Mouse (Mus musculus) embryonic facial prominence, embryonic 14.5 days (tissue): ENCODE data around the gene Sgip1. TPM values are rescaled to one million over a fixed set of nuclear protein-coding genes. Genes with fewer than 3 reads are reported as not detected.

Experiments
- ATAC-seq: fragments of 200-750 bp; cut with Nextera tagmentation; 2 replicates; pipeline ENCODE4 v1.8.0; 2017; ENCODE audit warnings: low read depth, moderate number of reproducible peaks, moderate TSS enrichment
- DNase-seq: peaks from one replicate; pipeline ENCODE4 v3.0.0-alpha.2; 2015; ENCODE audit warnings: low spot score
- H3K27ac ChIP-seq: fragments of 300-500 bp; sonication (generic); replicated peaks from 2 replicates; pipeline ENCODE4 v1.5.1; 2014; ENCODE audit warnings: low read depth, mild to moderate bottlenecking, low read length, moderate library complexity
- H3K27me3 ChIP-seq: fragments of 300-500 bp; sonication (generic); replicated peaks from 2 replicates; pipeline ENCODE4 v1.6.1; 2014; ENCODE audit warnings: low read length; ENCODE audit not compliant: control insufficient read depth, insufficient read depth
- H3K36me3 ChIP-seq: fragments of 300-500 bp; sonication (generic); 2 replicates; pipeline ENCODE4 v1.6.1; 2014; ENCODE audit warnings: low read length, mixed read lengths; ENCODE audit not compliant: control insufficient read depth, insufficient read depth
- H3K4me1 ChIP-seq: fragments of 300-500 bp; sonication (generic); 2 replicates; pipeline ENCODE4 v1.6.1; 2014; ENCODE audit warnings: antibody characterized with exemption, low read length; ENCODE audit not compliant: control insufficient read depth, insufficient read depth
- H3K4me2 ChIP-seq: fragments of 300-500 bp; sonication (generic); 2 replicates; pipeline ENCODE4 v1.6.1; 2014; ENCODE audit warnings: low read depth, mild to moderate bottlenecking, low read length, moderate library complexity, mixed read lengths
- H3K4me3 ChIP-seq: fragments of 300-500 bp; sonication (generic); 2 replicates; pipeline ENCODE4 v1.5.1; 2014; ENCODE audit warnings: low read depth, mild to moderate bottlenecking, low read length
- H3K9ac ChIP-seq: fragments of 300-500 bp; sonication (generic); 2 replicates; pipeline ENCODE4 v1.6.1; 2014; ENCODE audit warnings: low read depth, mild to moderate bottlenecking, low read length, moderate library complexity, mixed read lengths
- H3K9me3 ChIP-seq: fragments of 300-500 bp; sonication (generic); 2 replicates; pipeline ENCODE4 v1.6.1; 2016; ENCODE audit warnings: low read length; ENCODE audit not compliant: control insufficient read depth
- WGBS: fragments of 180-500 bp; shearing (Covaris S2); extraction: QIAGEN DNeasy Blood & Tissue Kit; methylation state at CpG from one replicate; pipeline ENCODE4 v1.1.7; 2014; 5-methylcytosine and 5-hydroxymethylcytosine counted together
- polyA plus RNA-seq: library from polyadenylated mRNA; unstranded; fragments of >200 nt; fragmentation: Nextera tagmentation; extraction: Ambion mirVana; gene quantifications from 2 replicates; pipeline ENCODE4 v1.2.1, GENCODE M21; 2014

The Sgip1 gene
- polyA plus RNA-seq, 1 experiment from 2014 or later, result 4.0 TPM

GRCm38 (mm10) chr4:102952476-102952875 lies 211.4 kb downstream of the Sgip1 start:
- Histone ChIP-seq H3K4me3 (no peak overlapping the region), H3K9ac (no peak overlapping the region), H3K27ac (no peak overlapping the region), H3K4me2 (no peak overlapping the region), H3K9me3 (no peaks in the 10 kb centered on the region), H3K27me3 (no peaks in the 10 kb centered on the region), H3K4me1 (no peaks in the 10 kb centered on the region), H3K36me3 (no peaks in the 10 kb centered on the region)
- no peak for DNase-seq
- WGBS, result 65% methylated on average over 2 of the region's 2 CpGs
- ATAC-seq, result no peak

- H3K36me3 ChIP-seq, result no peaks in the 10 kb centered on the region
- H3K27ac ChIP-seq, result no peak overlapping the region
- no peak for ATAC-seq
- no peak overlapping the region for H3K4me2 ChIP-seq
- DNase-seq, result no peak
- H3K9ac ChIP-seq, result no peak overlapping the region
- H3K4me1 ChIP-seq, result no peaks in the 10 kb centered on the region
- no peaks in the 10 kb centered on the region for H3K9me3 ChIP-seq
- H3K4me3 ChIP-seq, result no peak overlapping the region
- H3K27me3 ChIP-seq, result no peaks in the 10 kb centered on the region
- WGBS, result 77% methylated on average over 17 of the region's 17 CpGs
These were observed 214.3 kb downstream of the Sgip1 start for GRCm38 (mm10) chr4:102955294-102955956.

- no peak for ATAC-seq
- Histone ChIP-seq H3K27me3 (no peaks in the 10 kb centered on the region), H3K36me3 (no peaks in the 10 kb centered on the region), H3K27ac (no peak overlapping the region), H3K4me1 (no peaks in the 10 kb centered on the region), H3K9me3 (no peaks in the 10 kb centered on the region), H3K4me2 (no peak overlapping the region), H3K9ac (no peak overlapping the region), H3K4me3 (no peak overlapping the region)
- 86% methylated on average over 5 of the region's 5 CpGs for WGBS
- no peak for DNase-seq
These were observed 218.3 kb downstream of the Sgip1 start for GRCm38 (mm10) chr4:102959409-102959808.

GRCm38 (mm10) chr4:102964174-102964573 lies 223.1 kb downstream of the Sgip1 start:
- Histone ChIP-seq H3K4me1 (no peaks in the 10 kb centered on the region), H3K4me2 (no peak overlapping the region), H3K27ac (no peak overlapping the region), H3K27me3 (no peaks in the 10 kb centered on the region), H3K4me3 (no peak overlapping the region), H3K36me3 (no peaks in the 10 kb centered on the region), H3K9me3 (no peaks in the 10 kb centered on the region), H3K9ac (no peak overlapping the region)
- 59% methylated on average over 3 of the region's 3 CpGs for WGBS
- DNase-seq (no peak), ATAC-seq (no peak)

- H3K4me3 ChIP-seq, result no peak overlapping the region
- ATAC-seq (no peak), DNase-seq (no peak)
- H3K4me1 ChIP-seq, result no peaks in the 10 kb centered on the region
- WGBS, result 81% methylated on average over 15 of the region's 15 CpGs
- no peaks in the 10 kb centered on the region for H3K27me3 ChIP-seq
- no peak overlapping the region for H3K9ac ChIP-seq
- no peaks in the 10 kb centered on the region for H3K9me3 ChIP-seq
- no peaks in the 10 kb centered on the region for H3K36me3 ChIP-seq
- no peak overlapping the region for H3K4me2 ChIP-seq
- H3K27ac ChIP-seq, result no peak overlapping the region
These were observed 226.7 kb downstream of the Sgip1 start for GRCm38 (mm10) chr4:102967811-102968210.

GRCm38 (mm10) chr4:102969599-102969998 lies 228.5 kb downstream of the Sgip1 start:
- H3K4me2 ChIP-seq, result no peak overlapping the region
- DNase-seq (no peak), ATAC-seq (no peak)
- no peaks in the 10 kb centered on the region for H3K27me3 ChIP-seq
- no peaks in the 10 kb centered on the region for H3K4me1 ChIP-seq
- H3K9me3 ChIP-seq, result no peaks in the 10 kb centered on the region
- no peaks in the 10 kb centered on the region for H3K36me3 ChIP-seq
- no peak overlapping the region for H3K27ac ChIP-seq
- 84% methylated on average over 5 of the region's 5 CpGs for WGBS
- no peak overlapping the region for H3K9ac ChIP-seq
- no peak overlapping the region for H3K4me3 ChIP-seq

GRCm38 (mm10) chr4:102971159-102971558 lies 230.1 kb downstream of the Sgip1 start:
- no peak overlapping the region for H3K9ac ChIP-seq
- no peaks in the 10 kb centered on the region for H3K36me3 ChIP-seq
- H3K27ac ChIP-seq, result no peak overlapping the region
- DNase-seq (no peak), ATAC-seq (no peak)
- H3K4me1 ChIP-seq, result no peaks in the 10 kb centered on the region
- no peaks in the 10 kb centered on the region for H3K9me3 ChIP-seq
- no peak overlapping the region for H3K4me3 ChIP-seq
- H3K4me2 ChIP-seq, result no peak overlapping the region
- no peaks in the 10 kb centered on the region for H3K27me3 ChIP-seq
- WGBS, result 57% methylated on average over 5 of the region's 5 CpGs

- DNase-seq (no peak), ATAC-seq (no peak)
- no peaks in the 10 kb centered on the region for H3K9me3 ChIP-seq
- WGBS, result 65% methylated on average over 3 of the region's 3 CpGs
- H3K4me1 ChIP-seq, result no peaks in the 10 kb centered on the region
- no peak overlapping the region for H3K27ac ChIP-seq
- H3K9ac ChIP-seq, result no peak overlapping the region
- H3K4me2 ChIP-seq, result no peak overlapping the region
- no peak overlapping the region for H3K4me3 ChIP-seq
- H3K36me3 ChIP-seq, result no peaks in the 10 kb centered on the region
- H3K27me3 ChIP-seq, result no peaks in the 10 kb centered on the region; the same call in 1 of the 2 replicates
These were observed 231.0 kb downstream of the Sgip1 start for GRCm38 (mm10) chr4:102972071-102972470.

- WGBS, result 49% methylated on average over 5 of the region's 5 CpGs
- Histone ChIP-seq H3K27ac (no peak overlapping the region), H3K27me3 (no peaks in the 10 kb centered on the region; the same call in 1 of the 2 replicates), H3K9me3 (no peaks in the 10 kb centered on the region), H3K4me3 (no peak overlapping the region), H3K4me1 (peaks cover 10% of the 10 kb centered on the region), H3K36me3 (no peaks in the 10 kb centered on the region), H3K9ac (no peak overlapping the region), H3K4me2 (no peak overlapping the region)
- DNase-seq, result no peak
- no peak for ATAC-seq
These were observed 233.1 kb downstream of the Sgip1 start for GRCm38 (mm10) chr4:102974172-102974571.
